Mouse (Mus musculus): ENCODE data around the gene Zfp37. TPM values are rescaled to one million over a fixed set of nuclear protein-coding genes. Genes with fewer than 3 reads are reported as not detected.
"Not testable (repeated sequence)": the region's sequence is repeated elsewhere in the genome, so short reads cannot be mapped to it uniquely, and the experiment has no call there.

Zfp37 gene
- polyA plus RNA-seq, 1 experiment from 2014 or later, result 3.4 TPM

- Histone ChIP-seq H3K27me3 (replicated peaks; ENCODE audit: control insufficient read depth, insufficient read depth, low read length) (no peaks in the 10 kb centered on the region), H3K4me3 (ENCODE audit: low read depth, low read length) (no peak overlapping the region), H3K36me3 (ENCODE audit: control insufficient read depth, insufficient read depth, low read length) (peaks cover 26% of the 10 kb centered on the region), H3K4me2 (no peak overlapping the region), H3K4me1 (replicated peaks; ENCODE audit: control insufficient read depth, insufficient read depth, low read length) (no peaks in the 10 kb centered on the region), H3K9me3 (ENCODE audit: control insufficient read depth, low read length) (no peaks in the 10 kb centered on the region), H3K9ac (ENCODE audit: low read depth, low read length) (no peak overlapping the region), H3K27ac (ENCODE audit: low read depth, low read length) (no peak overlapping the region)
- ATAC-seq (replicated peaks; ENCODE audit: low FRiP score) (no peak), DNase-seq (ENCODE audit: low spot score) (no peak)
- WGBS, result 39% methylated on average over 7 of the region's 7 CpGs
Observed at GRCm38 (mm10) chr4:62199923-62200529, 30.8 kb downstream of the Zfp37 start.

GRCm38 (mm10) chr4:62188778-62189177, 42.1 kb downstream of the Zfp37 start:
- Histone ChIP-seq H3K4me2 (no peak overlapping the region), H3K9me3 (ENCODE audit: control insufficient read depth, low read length) (peaks cover 23% of the 10 kb centered on the region), H3K27me3 (replicated peaks; ENCODE audit: control insufficient read depth, insufficient read depth, low read length) (no peaks in the 10 kb centered on the region), H3K4me3 (ENCODE audit: low read depth, low read length) (no peak overlapping the region), H3K9ac (ENCODE audit: low read depth, low read length) (no peak overlapping the region), H3K4me1 (replicated peaks; ENCODE audit: control insufficient read depth, insufficient read depth, low read length) (no peaks in the 10 kb centered on the region), H3K27ac (ENCODE audit: low read depth, low read length) (no peak overlapping the region), H3K36me3 (ENCODE audit: control insufficient read depth, insufficient read depth, low read length) (peaks cover 34% of the 10 kb centered on the region)
- no peak for DNase-seq (ENCODE audit: low spot score)
- ATAC-seq (replicated peaks; ENCODE audit: low FRiP score), result no peak

- H3K4me2 ChIP-seq, result no peak overlapping the region
- H3K4me1 ChIP-seq (replicated peaks; ENCODE audit: control insufficient read depth, insufficient read depth, low read length), result no peaks in the 10 kb centered on the region
- no peaks in the 10 kb centered on the region for H3K36me3 ChIP-seq (ENCODE audit: control insufficient read depth, insufficient read depth, low read length)
- no peak for DNase-seq (ENCODE audit: low spot score)
- no peak for ATAC-seq (replicated peaks; ENCODE audit: low FRiP score)
- 39% methylated on average over 5 of the region's 5 CpGs for WGBS
- no peak overlapping the region for H3K4me3 ChIP-seq (ENCODE audit: low read depth, low read length)
- no peak overlapping the region for H3K27ac ChIP-seq (ENCODE audit: low read depth, low read length)
- H3K9me3 ChIP-seq (ENCODE audit: control insufficient read depth, low read length), result no peaks in the 10 kb centered on the region
- no peak overlapping the region for H3K9ac ChIP-seq (ENCODE audit: low read depth, low read length)
- H3K27me3 ChIP-seq (replicated peaks; ENCODE audit: control insufficient read depth, insufficient read depth, low read length), result no peaks in the 10 kb centered on the region
Observed at GRCm38 (mm10) chr4:62177282-62177681, 53.6 kb downstream of the Zfp37 start.

GRCm38 (mm10) chr4:62174471-62174870, 56.4 kb downstream of the Zfp37 start:
- no peak overlapping the region for H3K4me3 ChIP-seq (ENCODE audit: low read depth, low read length)
- H3K9me3 ChIP-seq (ENCODE audit: control insufficient read depth, low read length), result no peaks in the 10 kb centered on the region
- no peaks in the 10 kb centered on the region for H3K36me3 ChIP-seq (ENCODE audit: control insufficient read depth, insufficient read depth, low read length)
- H3K4me2 ChIP-seq, result no peak overlapping the region
- no peaks in the 10 kb centered on the region for H3K27me3 ChIP-seq (replicated peaks; ENCODE audit: control insufficient read depth, insufficient read depth, low read length)
- H3K27ac ChIP-seq (ENCODE audit: low read depth, low read length), result no peak overlapping the region
- H3K4me1 ChIP-seq (replicated peaks; ENCODE audit: control insufficient read depth, insufficient read depth, low read length), result no peaks in the 10 kb centered on the region
- ATAC-seq (replicated peaks; ENCODE audit: low FRiP score), result no peak
- no peak for DNase-seq (ENCODE audit: low spot score)
- WGBS, result 81% methylated on average over 4 of the region's 4 CpGs
- H3K9ac ChIP-seq (ENCODE audit: low read depth, low read length), result no peak overlapping the region

GRCm38 (mm10) chr4:62167636-62168035, 63.2 kb downstream of the Zfp37 start:
- ATAC-seq (replicated peaks; ENCODE audit: low FRiP score); DNase-seq (ENCODE audit: low spot score); H3K9ac ChIP-seq (ENCODE audit: low read depth, low read length); H3K27ac ChIP-seq (ENCODE audit: low read depth, low read length); H3K4me2 ChIP-seq; H3K9me3 ChIP-seq (ENCODE audit: control insufficient read depth, low read length); H3K36me3 ChIP-seq (ENCODE audit: control insufficient read depth, insufficient read depth, low read length); H3K4me3 ChIP-seq (ENCODE audit: low read depth, low read length); H3K27me3 ChIP-seq (replicated peaks; ENCODE audit: control insufficient read depth, insufficient read depth, low read length); H3K4me1 ChIP-seq (replicated peaks; ENCODE audit: control insufficient read depth, insufficient read depth, low read length): not testable (repeated sequence)
- 90% methylated on average over 13 of the region's 13 CpGs for WGBS

GRCm38 (mm10) chr4:62158401-62158800, 72.4 kb downstream of the Zfp37 start:
- no peaks in the 10 kb centered on the region for H3K36me3 ChIP-seq (ENCODE audit: control insufficient read depth, insufficient read depth, low read length)
- H3K4me2 ChIP-seq, result no peak overlapping the region
- DNase-seq (ENCODE audit: low spot score) (no peak), ATAC-seq (replicated peaks; ENCODE audit: low FRiP score) (no peak)
- no peak overlapping the region for H3K4me3 ChIP-seq (ENCODE audit: low read depth, low read length)
- 48% methylated on average over 1 of the region's 1 CpGs for WGBS
- no peaks in the 10 kb centered on the region for H3K27me3 ChIP-seq (replicated peaks; ENCODE audit: control insufficient read depth, insufficient read depth, low read length)
- no peaks in the 10 kb centered on the region for H3K9me3 ChIP-seq (ENCODE audit: control insufficient read depth, low read length)
- H3K27ac ChIP-seq (ENCODE audit: low read depth, low read length), result no peak overlapping the region
- H3K4me1 ChIP-seq (replicated peaks; ENCODE audit: control insufficient read depth, insufficient read depth, low read length), result no peaks in the 10 kb centered on the region
- no peak overlapping the region for H3K9ac ChIP-seq (ENCODE audit: low read depth, low read length)

- 60% methylated on average over 2 of the region's 2 CpGs for WGBS
- DNase-seq (ENCODE audit: low spot score), result no peak
- no peaks in the 10 kb centered on the region for H3K27me3 ChIP-seq (replicated peaks; ENCODE audit: control insufficient read depth, insufficient read depth, low read length)
- H3K9ac ChIP-seq (ENCODE audit: low read depth, low read length), result no peak within 1 kb of the TSS
- H3K4me3 ChIP-seq (ENCODE audit: low read depth, low read length), result no peak within 1 kb of the TSS
- no peak within 1 kb of the TSS for H3K27ac ChIP-seq (ENCODE audit: low read depth, low read length)
- H3K4me1 ChIP-seq (replicated peaks; ENCODE audit: control insufficient read depth, insufficient read depth, low read length), result no peaks in the 10 kb centered on the region
- no peaks in the 10 kb centered on the region for H3K36me3 ChIP-seq (ENCODE audit: control insufficient read depth, insufficient read depth, low read length)
- H3K9me3 ChIP-seq (ENCODE audit: control insufficient read depth, low read length), result no peaks in the 10 kb centered on the region
- no peak for ATAC-seq (replicated peaks; ENCODE audit: low FRiP score)
- H3K4me2 ChIP-seq, result no peak within 1 kb of the TSS
Observed at GRCm38 (mm10) chr4:62150811-62151210, 80.0 kb downstream of the Zfp37 start, which contains the start of gene Mup21. TSS of gene Mup21 (minus strand) at chr4:62150863.

Other genes starting within 250 kb of the Zfp37 start
- gene Mup20, start 176.9 kb downstream of the Zfp37 start, polyA plus RNA-seq (2014; fragmentation: Nextera tagmentation; extraction: Ambion mirVana), result not detected in 2 replicates
- not detected in 2 replicates for gene Mup3, start 143.7 kb downstream of the Zfp37 start, polyA plus RNA-seq (2014; fragmentation: Nextera tagmentation; extraction: Ambion mirVana)
- gene Mup21, start 80.2 kb downstream of the Zfp37 start, polyA plus RNA-seq (2014; fragmentation: Nextera tagmentation; extraction: Ambion mirVana), result not detected in 2 replicates
- 8.4 TPM in 2 replicates for gene Slc31a2, start 31.5 kb upstream of the Zfp37 start, polyA plus RNA-seq (2014; fragmentation: Nextera tagmentation; extraction: Ambion mirVana)
- gene Fkbp15, start 129.5 kb upstream of the Zfp37 start, polyA plus RNA-seq (2014; fragmentation: Nextera tagmentation; extraction: Ambion mirVana), result 26.9 and 29.9 TPM in 2 replicates
- 48.6 and 56.8 TPM in 2 replicates for gene Slc31a1, start 129.7 kb upstream of the Zfp37 start, polyA plus RNA-seq (2014; fragmentation: Nextera tagmentation; extraction: Ambion mirVana)
- gene Cdc26, start 177.6 kb upstream of the Zfp37 start, polyA plus RNA-seq (2014; fragmentation: Nextera tagmentation; extraction: Ambion mirVana), result 155 and 156 TPM in 2 replicates
- gene Prpf4, start 177.8 kb upstream of the Zfp37 start, polyA plus RNA-seq (2014; fragmentation: Nextera tagmentation; extraction: Ambion mirVana), result 30.7 and 30.8 TPM in 2 replicates
- gene Rnf183, start 204.2 kb upstream of the Zfp37 start, polyA plus RNA-seq (2014; fragmentation: Nextera tagmentation; extraction: Ambion mirVana), result not detected in 2 replicates
- gene Wdr31, start 239.8 kb upstream of the Zfp37 start, polyA plus RNA-seq (2014; fragmentation: Nextera tagmentation; extraction: Ambion mirVana), result 5.2 and 5.3 TPM in 2 replicates
- gene Bspry, start 249.0 kb upstream of the Zfp37 start, polyA plus RNA-seq (2014; fragmentation: Nextera tagmentation; extraction: Ambion mirVana), result 0.48 and 0.99 TPM in 2 replicates